22 mouse cellular contexts compared by ENCODE assay signal in genomic region chr17:27457038-27457577, GRCm38 (mm10).
"Had no signal": no experiment of that assay in that cellular context is flagged by ENCODE, and none has a peak within 500 bp of the region (broad histone marks: within the 10 kb centered on the region; RNA-seq: fewer than 3 reads in every experiment).

No protein-coding gene starts in this region.

- H3K27ac ChIP-seq: embryonic facial prominence, embryonic 10.5 days; embryonic facial prominence, embryonic 12.5 days; embryonic facial prominence, embryonic 13.5 days; embryonic facial prominence, embryonic 15.5 days; forebrain, embryonic 10.5 days; forebrain, embryonic 12.5 days; forebrain, embryonic 13.5 days; forebrain, embryonic 15.5 days; gastrocnemius, adult 2 months; heart, adult 2 months; heart, embryonic 10.5 days; heart, embryonic 13.5 days had no signal

- H3K4me3 ChIP-seq: embryonic facial prominence, embryonic 10.5 days; embryonic facial prominence, embryonic 12.5 days; embryonic facial prominence, embryonic 13.5 days; embryonic facial prominence, embryonic 15.5 days; erythroblast, embryonic 14.5 days; forebrain, embryonic 10.5 days; forebrain, embryonic 12.5 days; forebrain, embryonic 13.5 days; forebrain, embryonic 15.5 days; gastrocnemius, adult 2 months; heart, adult 2 months; heart, embryonic 10.5 days; heart, embryonic 12.5 days; heart, embryonic 13.5 days had no signal

- ATAC-seq: forebrain, embryonic 16.5 days had no signal

- DNase-seq: embryo, embryonic 11 days; gastrocnemius, adult 2 months; gastrocnemius, postnatal 10 days; gastrocnemius, postnatal 14 days; gastrocnemius, postnatal 25 days; gastrocnemius, postnatal 36 days; heart, adult 11 months; heart, adult 18-20 months; heart, adult 2 months had no signal

- H3K27me3 ChIP-seq: embryonic facial prominence, embryonic 12.5 days; embryonic facial prominence, embryonic 13.5 days; forebrain, embryonic 13.5 days; forebrain, embryonic 15.5 days had no signal

- H3K4me1 ChIP-seq: embryonic facial prominence, embryonic 10.5 days; embryonic facial prominence, embryonic 12.5 days; embryonic facial prominence, embryonic 13.5 days; embryonic facial prominence, embryonic 15.5 days; forebrain, embryonic 10.5 days; forebrain, embryonic 12.5 days; heart, embryonic 10.5 days; heart, embryonic 12.5 days; heart, embryonic 13.5 days had no signal
